Mouse (Mus musculus) CH12.LX (cell line): Measurements from ENCODE around the gene Ccdc24. TPM values are rescaled to one million over a fixed set of nuclear protein-coding genes. Genes with fewer than 3 reads are reported as not detected.

Experiments
- DNase-seq: peaks from one replicate; pipeline ENCODE4 v3.0.0-alpha.2; 2013; ENCODE audit errors: extremely low read depth
- H3K27ac ChIP-seq: 2 replicates; pipeline ENCODE4 v1.5.1; 2012; ENCODE audit warnings: low read depth, mild to moderate bottlenecking, control low read depth, moderate library complexity; ENCODE audit not compliant: insufficient read depth
- H3K27me3 ChIP-seq: replicated peaks from 2 replicates; pipeline ENCODE3; 2012; ENCODE audit warnings: inconsistent platforms
- H3K36me3 ChIP-seq, 2 experiments: replicated peaks in 1 of 2; 2 replicates each; pipeline versions ENCODE3 to v1.6.1; 2012; ENCODE audit warnings: inconsistent platforms in 1 of 2, low read length in 1 of 2, mild to moderate bottlenecking in 1 of 2, mixed read lengths in 1 of 2, moderate library complexity in 1 of 2; ENCODE audit not compliant: control insufficient read depth in 1 of 2, insufficient read depth in 1 of 2
- H3K4me1 ChIP-seq, 2 experiments: 2 replicates each; pipeline ENCODE4 v1.6.1; 2012; ENCODE audit warnings: inconsistent platforms in 1 of 2, moderate library complexity in 1 of 2; ENCODE audit not compliant: insufficient read depth in 2 of 2, control insufficient read depth in 1 of 2
- H3K4me2 ChIP-seq: 2 replicates; pipeline ENCODE4 v1.6.1; 2012; ENCODE audit warnings: low read depth, mild to moderate bottlenecking, control low read depth; ENCODE audit not compliant: poor library complexity, insufficient read depth, severe bottlenecking
- H3K4me3 ChIP-seq, 3 experiments: fragments of 150-350 bp in 1 of 3; sonication (generic) in 1 of 3; replicated peaks in 1 of 3; 2 replicates each; pipeline versions ENCODE3 to v1.5.1; 2011 to 2012; ENCODE audit warnings: low read depth in 2 of 3, low read length in 2 of 3, mild to moderate bottlenecking in 2 of 3, moderate library complexity in 2 of 3, control low read depth in 1 of 3, improper control_type of control experiment in 1 of 3, inconsistent platforms in 1 of 3, mixed read lengths in 1 of 3; ENCODE audit not compliant: poor library complexity in 1 of 3
- H3K79me2 ChIP-seq: replicated peaks from 2 replicates; pipeline ENCODE4 v1.6.1; 2012; ENCODE audit warnings: mild to moderate bottlenecking, moderate library complexity; ENCODE audit not compliant: control insufficient read depth, poor library complexity, insufficient read depth, severe bottlenecking; ENCODE audit errors: extremely low read depth
- H3K9ac ChIP-seq: 2 replicates; pipeline ENCODE4 v1.6.1; 2012; ENCODE audit warnings: low read depth, mild to moderate bottlenecking, control low read depth, moderate library complexity; ENCODE audit not compliant: insufficient read depth
- H3K9me3 ChIP-seq: replicated peaks from 2 replicates; pipeline ENCODE3; 2012; ENCODE audit warnings: low read length, inconsistent platforms, mixed read lengths
- BHLHE40 ChIP-seq: IDR thresholded peaks from 2 replicates; pipeline ENCODE4 v1.6.1; 2011; ENCODE audit warnings: mild to moderate bottlenecking, low read depth, low read length, improper control_type of control experiment
- CHD1 ChIP-seq: IDR thresholded peaks from 2 replicates; pipeline ENCODE4 v1.6.1; 2012; ENCODE audit warnings: low read depth, low read length, improper control_type of control experiment, inconsistent platforms
- CHD2 ChIP-seq: IDR thresholded peaks from 2 replicates; pipeline ENCODE4 v1.6.1; 2011; ENCODE audit warnings: low read length, improper control_type of control experiment
- CTCF ChIP-seq, 2 experiments: IDR thresholded peaks in 1 of 2; conservative IDR thresholded peaks in 1 of 2; 2 replicates each; pipeline ENCODE4 v1.5.1; 2011 to 2012; ENCODE audit warnings: low read depth in 2 of 2, low read length in 2 of 2, improper control_type of control experiment in 1 of 2, inconsistent platforms in 1 of 2, mild to moderate bottlenecking in 1 of 2, moderate library complexity in 1 of 2
- E2F4 ChIP-seq: IDR thresholded peaks from 2 replicates; pipeline ENCODE4 v1.6.1; 2011; ENCODE audit warnings: low read depth, low read length, improper control_type of control experiment; ENCODE audit not compliant: insufficient replicate concordance
- EP300 ChIP-seq: IDR thresholded peaks from 2 replicates; pipeline ENCODE4 v1.6.1; 2011; ENCODE audit warnings: low read length, improper control_type of control experiment
- ETS1 ChIP-seq: conservative IDR thresholded peaks from 2 replicates; pipeline ENCODE4 v1.6.1; 2012; ENCODE audit warnings: low read depth, mild to moderate bottlenecking, inconsistent platforms, low read length, improper control_type of control experiment, moderate library complexity
- GABPA ChIP-seq: IDR thresholded peaks from 2 replicates; pipeline ENCODE4 v1.6.1; 2012; ENCODE audit warnings: low read depth, low read length, improper control_type of control experiment, inconsistent platforms; ENCODE audit not compliant: insufficient replicate concordance
- IRF4 ChIP-seq: IDR thresholded peaks from 2 replicates; pipeline ENCODE4 v1.6.1; 2014; ENCODE audit warnings: low read depth, mild to moderate bottlenecking, inconsistent platforms, low read length, improper control_type of control experiment
- JUN ChIP-seq: IDR thresholded peaks from 2 replicates; pipeline ENCODE4 v1.6.1; 2011; ENCODE audit warnings: low read depth, mild to moderate bottlenecking, low read length, improper control_type of control experiment, moderate library complexity; ENCODE audit not compliant: insufficient read depth
- JUND ChIP-seq: conservative IDR thresholded peaks from 2 replicates; pipeline ENCODE4 v1.6.1; 2011; ENCODE audit warnings: low read depth, low read length, improper control_type of control experiment
- MAX ChIP-seq: IDR thresholded peaks from 2 replicates; pipeline ENCODE4 v1.6.1; 2011; ENCODE audit warnings: low read length, improper control_type of control experiment
- MEF2A ChIP-seq: IDR thresholded peaks from 2 replicates; pipeline ENCODE4 v1.6.1; 2014; ENCODE audit warnings: low read depth, mild to moderate bottlenecking, inconsistent platforms, low read length, improper control_type of control experiment, borderline replicate concordance
- MXI1 ChIP-seq: IDR thresholded peaks from 2 replicates; pipeline ENCODE4 v1.6.1; 2011; ENCODE audit warnings: mild to moderate bottlenecking, low read depth, low read length, improper control_type of control experiment
- POLR2AphosphoS2 ChIP-seq: IDR thresholded peaks from 2 replicates; pipeline ENCODE4 v1.6.1; 2011; ENCODE audit warnings: low read depth, low read length, improper control_type of control experiment
- RAD21 ChIP-seq: IDR thresholded peaks from 2 replicates; pipeline ENCODE4 v1.6.1; 2011; ENCODE audit warnings: low read depth, mild to moderate bottlenecking, low read length, improper control_type of control experiment, moderate library complexity
- RCOR1 ChIP-seq: conservative IDR thresholded peaks from 2 replicates; pipeline ENCODE4 v1.6.1; 2012; ENCODE audit warnings: low read depth, mild to moderate bottlenecking, inconsistent platforms, low read length, improper control_type of control experiment
- SIN3A ChIP-seq: IDR thresholded peaks from 2 replicates; pipeline ENCODE4 v1.6.1; 2012; ENCODE audit warnings: low read length, improper control_type of control experiment, inconsistent platforms
- TBP ChIP-seq: conservative IDR thresholded peaks from 2 replicates; pipeline ENCODE4 v1.6.1; 2011; ENCODE audit warnings: low read depth, low read length, improper control_type of control experiment
- TCF12 ChIP-seq: IDR thresholded peaks from 2 replicates; pipeline ENCODE4 v1.6.1; 2014; ENCODE audit warnings: low read depth, mild to moderate bottlenecking, inconsistent platforms, low read length, improper control_type of control experiment
- UBTF ChIP-seq: IDR thresholded peaks from 2 replicates; pipeline ENCODE4 v1.6.1; 2012; ENCODE audit warnings: low read depth, mild to moderate bottlenecking, inconsistent platforms, low read length, improper control_type of control experiment, moderate library complexity
- USF1 ChIP-seq: IDR thresholded peaks from 2 replicates; pipeline ENCODE4 v1.6.1; 2014; ENCODE audit warnings: low read depth, mild to moderate bottlenecking, inconsistent platforms, low read length, improper control_type of control experiment
- ZNF384 ChIP-seq: IDR thresholded peaks from 2 replicates; pipeline ENCODE4 v1.6.1; 2012; ENCODE audit warnings: low read depth, low read length, improper control_type of control experiment, inconsistent platforms
- dilution Hi-C: fragments of 300-500 bp; cut with MboI; formaldehyde crosslinking; loops from 2 replicates; pipeline ENCODE4 v1.14.3; 2020; ENCODE audit warnings: low sequenced_read_pairs; ENCODE audit not compliant: extremely low pct_unique_long_range_greater_than_20kb, extremely low pct_ligation_motif_present
- in situ Hi-C: fragments of 300-500 bp; cut with MboI; formaldehyde crosslinking; loops from 3 replicates; pipeline ENCODE4 v1.14.3; 2019; ENCODE audit warnings: low sequenced_read_pairs, low pct_ligation_motif_present, low pct_unique_long_range_greater_than_20kb, mixed read lengths
- polyA plus RNA-seq: library from polyadenylated mRNA; unstranded; fragments of >175 nt; gene quantifications from 2 replicates; pipeline ENCODE4 v1.2.1, GENCODE M21; 2012; ENCODE audit warnings: low read depth; ENCODE audit not compliant: insufficient read length
- total RNA-seq, 2 experiments: library from RNA; depleted of rRNA; stranded (reverse); fragments of 300-350 nt in 1 of 2; fragments of >200 nt in 1 of 2; gene quantifications; 2 replicates each; pipeline ENCODE4 v1.2.3; 2012 to 2014

Gene Ccdc24
- total and polyA plus RNA-seq, 3 experiments, result 0.81 to 0.93 TPM; not detected in 1

- peaks cover 9% of the 10 kb centered on the region; the same call in 1 of the 2 replicates for H3K79me2 ChIP-seq
- H3K4me3 ChIP-seq, result no peak overlapping the region
- dilution Hi-C loops, result no loop called here
- H3K27ac ChIP-seq, result no peak overlapping the region
- H3K4me1 ChIP-seq, result peaks cover 6 to 34% of the 10 kb centered on the region in 2 experiments; a peak in 3 of 4 replicates
- no peak for TF ChIP-seq CTCF (conservative IDR thresholded peaks at IDR 0.05 in 1 of 2, IDR thresholded peaks at IDR 0.05 in 1 of 2; ENCODE audit: low read depth in 2 of 2, low read length in 2 of 2)
- TF ChIP-seq JUND, result no peak
- TF ChIP-seq SIN3A, result no peak
- no peak for TF ChIP-seq MAX
- no peak for TF ChIP-seq USF1
- in situ Hi-C loops, result no loop called here
- no peak overlapping the region for H3K4me2 ChIP-seq
- no peaks in the 10 kb centered on the region for H3K9me3 ChIP-seq
- H3K9ac ChIP-seq, result no peak overlapping the region
- peaks cover 42 to 82% of the 10 kb centered on the region in 2 experiments for H3K36me3 ChIP-seq
- no peak for DNase-seq
- no peaks in the 10 kb centered on the region for H3K27me3 ChIP-seq
Measured at GRCm38 (mm10) chr4:117908834-117909453, 36.6 kb upstream of the Ccdc24 start.

DNA sequence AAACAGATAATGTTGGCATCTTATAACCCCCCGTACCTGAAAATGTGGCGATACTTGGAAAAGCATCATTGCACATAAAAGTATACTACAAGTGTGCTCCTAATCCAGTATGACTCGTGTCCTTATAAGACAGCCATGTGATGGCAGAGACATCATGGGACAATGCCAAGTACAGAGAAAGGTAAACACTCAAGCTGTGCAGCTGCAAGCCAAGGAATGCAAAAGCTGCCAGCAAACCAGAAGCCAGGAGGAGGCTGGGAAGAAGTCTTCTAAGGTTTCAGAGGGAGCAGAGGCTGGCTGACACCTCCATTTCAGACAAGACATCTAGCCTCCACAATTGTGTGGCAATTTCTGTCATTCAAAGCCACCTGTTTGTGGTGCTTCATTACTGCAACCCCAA is 33.8 kb upstream of the Ccdc24 start:
- H3K4me1 ChIP-seq, result peaks cover 0 to 17% of the 10 kb centered on the region in 2 experiments; a peak in 2 of 4 replicates
- no peak overlapping the region for H3K9ac ChIP-seq
- H3K4me3 ChIP-seq, result no peak overlapping the region
- H3K4me2 ChIP-seq, result no peak overlapping the region
- no peaks in the 10 kb centered on the region for H3K9me3 ChIP-seq
- dilution Hi-C loops (no loop called here), in situ Hi-C loops (no loop called here)
- H3K36me3 ChIP-seq, result peaks cover 59 to 90% of the 10 kb centered on the region in 2 experiments
- no peak for DNase-seq
- H3K79me2 ChIP-seq, result no peaks in the 10 kb centered on the region
- TF ChIP-seq POLR2AphosphoS2 (no peak), CHD1 (no peak), MXI1 (no peak), CHD2 (no peak), EP300 (no peak), RCOR1 (no peak), JUN (no peak)
- no peaks in the 10 kb centered on the region for H3K27me3 ChIP-seq
- H3K27ac ChIP-seq, result no peak overlapping the region

DNA sequence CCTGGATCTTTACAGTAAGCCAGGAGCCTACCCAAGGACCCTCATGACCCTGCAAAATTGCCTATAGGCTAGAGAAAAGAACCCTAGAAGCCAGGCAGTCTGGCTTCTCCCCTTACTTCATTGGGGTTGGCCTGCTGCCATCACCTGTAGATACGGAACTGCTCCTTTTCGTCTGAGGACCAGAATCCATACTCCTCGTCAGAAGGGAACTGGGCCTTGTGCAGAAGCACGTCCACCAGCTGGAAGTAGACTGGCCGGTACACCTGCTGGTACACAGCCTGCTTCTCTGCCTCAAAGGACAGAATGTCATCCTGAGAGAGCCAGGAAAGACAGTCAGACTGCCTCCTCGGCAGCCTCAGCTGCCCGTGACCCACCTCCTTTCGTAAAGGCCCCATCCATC is 32.4 kb upstream of the Ccdc24 start:
- H3K36me3 ChIP-seq, result peaks cover 70 to 94% of the 10 kb centered on the region in 2 experiments
- in situ Hi-C loops, result no loop called here

More for the DNA sequence above, 32.4 kb upstream of the Ccdc24 start:
- no peaks in the 10 kb centered on the region for H3K27me3 ChIP-seq
- peaks cover 0 to 8% of the 10 kb centered on the region in 2 experiments; a peak in 2 of 4 replicates for H3K4me1 ChIP-seq
- H3K9ac ChIP-seq, result no peak overlapping the region
- no peak overlapping the region for H3K27ac ChIP-seq
- no peaks in the 10 kb centered on the region for H3K9me3 ChIP-seq
- H3K4me3 ChIP-seq, result no peak overlapping the region
- no peak for DNase-seq
- TF ChIP-seq BHLHE40 (no peak), MXI1 (no peak), E2F4 (no peak), EP300 (no peak), POLR2AphosphoS2 (no peak), RAD21 (no peak), TBP (no peak), MEF2A (no peak), TCF12 (no peak), CHD1 (no peak), UBTF (no peak), ETS1 (no peak), ZNF384 (no peak), USF1 (no peak), IRF4 (no peak), GABPA (no peak)
- TF ChIP-seq, all 38 proteins: peak for 0
- dilution Hi-C loops, result no loop called here
- no peaks in the 10 kb centered on the region for H3K79me2 ChIP-seq
- no peak overlapping the region for H3K4me2 ChIP-seq
